Mouse (Mus musculus): ENCODE measurements around the gene BC051019. TPM values are rescaled to one million over a fixed set of nuclear protein-coding genes. Genes with fewer than 3 reads are reported as not detected.

BC051019 gene
- polyA plus RNA-seq, 1 experiment from 2014 or later, result not detected

Other genes starting within 250 kb of the BC051019 start
- 0.37 and 0.67 TPM in 2 replicates for gene Trim66, start 215.7 kb downstream of the BC051019 start, polyA plus RNA-seq (2014; fragmentation: Nextera tagmentation; extraction: Ambion mirVana)
- 103 and 119 TPM in 2 replicates for gene Rpl27a, start 204.7 kb downstream of the BC051019 start, polyA plus RNA-seq (2014; fragmentation: Nextera tagmentation; extraction: Ambion mirVana)
- gene St5, start 20.2 kb downstream of the BC051019 start, polyA plus RNA-seq (2014; fragmentation: Nextera tagmentation; extraction: Ambion mirVana), result 32.8 TPM in 2 replicates
- 18.3 and 19.6 TPM in 2 replicates for gene Akip1, start 20.2 kb downstream of the BC051019 start, polyA plus RNA-seq (2014; fragmentation: Nextera tagmentation; extraction: Ambion mirVana)
- 0.28 TPM in 1 of 2 replicates, not detected in the other for gene Ascl3, start 7.9 kb upstream of the BC051019 start, polyA plus RNA-seq (2014; fragmentation: Nextera tagmentation; extraction: Ambion mirVana)
- gene Tmem9b, start 29.0 kb upstream of the BC051019 start, polyA plus RNA-seq (2014; fragmentation: Nextera tagmentation; extraction: Ambion mirVana), result 45.7 and 47.1 TPM in 2 replicates
- 0.83 and 0.87 TPM in 2 replicates for gene Nrip3, start 58.2 kb upstream of the BC051019 start, polyA plus RNA-seq (2014; fragmentation: Nextera tagmentation; extraction: Ambion mirVana)
- gene Scube2, start 141.8 kb upstream of the BC051019 start, polyA plus RNA-seq (2014; fragmentation: Nextera tagmentation; extraction: Ambion mirVana), result 2.3 and 2.5 TPM in 2 replicates
- gene Dennd5a, start 236.6 kb upstream of the BC051019 start, polyA plus RNA-seq (2014; fragmentation: Nextera tagmentation; extraction: Ambion mirVana), result 52.6 and 55.9 TPM in 2 replicates